Mouse (Mus musculus): ENCODE data around the gene Apoo. TPM values are rescaled to one million over a fixed set of nuclear protein-coding genes. Genes with fewer than 3 reads are reported as not detected.

Apoo gene
- polyA plus RNA-seq, 1 experiment from 2014 or later = 83.4 TPM

Small RNA genes lying within 50 kb of the gene (microRNA-seq; reads per million reads assigned to microRNA genes)
- gene Gm44477 = not detected

Other genes starting within 250 kb of the Apoo start
- 26.9 and 27.1 TPM in 2 replicates for gene Zfx, start 243.4 kb upstream of the Apoo start, polyA plus RNA-seq (2015; fragmentation: Nextera tagmentation; extraction: Ambion mirVana)
- 64.8 and 77.2 TPM in 2 replicates for gene Eif2s3x, start 154.3 kb upstream of the Apoo start, polyA plus RNA-seq (2015; fragmentation: Nextera tagmentation; extraction: Ambion mirVana)
- gene Klhl15, start 132.5 kb upstream of the Apoo start, polyA plus RNA-seq (2015; fragmentation: Nextera tagmentation; extraction: Ambion mirVana) = 8.4 and 8.5 TPM in 2 replicates
- gene Fam90a1b, start 340 bp upstream of the Apoo start, polyA plus RNA-seq (2015; fragmentation: Nextera tagmentation; extraction: Ambion mirVana) = 0.07 and 0.18 TPM in 2 replicates
- gene Maged1, start 175.0 kb downstream of the Apoo start, polyA plus RNA-seq (2015; fragmentation: Nextera tagmentation; extraction: Ambion mirVana) = 478 and 498 TPM in 2 replicates

Measured in stomach, embryonic 16.5 days (tissue).